Mouse (Mus musculus) midbrain, postnatal 0 days (tissue): Measurements from ENCODE around the gene 4933428G20Rik. TPM values are rescaled to one million over a fixed set of nuclear protein-coding genes. Genes with fewer than 3 reads are reported as not detected.
A peak's percentile ranks its signal among the peaks of the same experiment; 100 is the strongest.

Source experiments
- ATAC-seq: fragments of 200-750 bp; cut with Nextera tagmentation; 2 replicates; pipeline ENCODE4 v1.8.0; 2017; ENCODE audit warnings: moderate number of reproducible peaks, mild to moderate bottlenecking, moderate TSS enrichment, moderate library complexity; ENCODE audit not compliant: low FRiP score
- DNase-seq: peaks from one replicate; pipeline ENCODE4 v3.0.0-alpha.2; 2015; ENCODE audit warnings: low spot score
- H3K27ac ChIP-seq: fragments of 300-500 bp; sonication (generic); 2 replicates; pipeline ENCODE4 v1.5.1; 2014; ENCODE audit warnings: low read depth, mild to moderate bottlenecking, low read length, mixed read lengths
- H3K27me3 ChIP-seq: fragments of 300-500 bp; sonication (generic); 2 replicates; pipeline ENCODE4 v1.6.1; 2014; ENCODE audit warnings: low read length, control low read depth, mixed read lengths; ENCODE audit not compliant: insufficient read depth
- H3K36me3 ChIP-seq: fragments of 300-500 bp; sonication (generic); 2 replicates; pipeline ENCODE4 v1.6.1; 2014; ENCODE audit warnings: low read length, control low read depth, mixed read lengths; ENCODE audit not compliant: insufficient read depth
- H3K4me1 ChIP-seq: fragments of 300-500 bp; sonication (generic); 2 replicates; pipeline ENCODE4 v1.6.1; 2014; ENCODE audit warnings: mild to moderate bottlenecking, control low read depth, antibody characterized with exemption, low read length, mixed read lengths; ENCODE audit not compliant: insufficient read depth
- H3K4me2 ChIP-seq: fragments of 300-500 bp; sonication (generic); 2 replicates; pipeline ENCODE4 v1.6.1; 2014; ENCODE audit warnings: low read depth, mild to moderate bottlenecking, low read length, mixed read lengths; ENCODE audit not compliant: poor library complexity, severe bottlenecking
- H3K4me3 ChIP-seq: fragments of 300-500 bp; sonication (generic); 2 replicates; pipeline ENCODE4 v1.5.1; 2014; ENCODE audit warnings: low read depth, mild to moderate bottlenecking, low read length, moderate library complexity
- H3K9ac ChIP-seq: fragments of 300-500 bp; sonication (generic); replicated peaks from 2 replicates; pipeline ENCODE4 v1.6.1; 2014; ENCODE audit warnings: mild to moderate bottlenecking, low read length, moderate library complexity, mixed read lengths; ENCODE audit not compliant: poor library complexity, severe bottlenecking
- H3K9me3 ChIP-seq: fragments of 300-500 bp; sonication (generic); 2 replicates; pipeline ENCODE4 v1.6.1; 2016; ENCODE audit warnings: low read length, control low read depth
- CTCF ChIP-seq: IDR thresholded peaks from 2 replicates; pipeline ENCODE4 v1.5.1; 2016; ENCODE audit warnings: antibody characterized with exemption, mild to moderate bottlenecking
- WGBS: fragments of 180-500 bp; shearing (Covaris S2); extraction: QIAGEN DNeasy Blood & Tissue Kit; methylation state at CpG from one replicate; pipeline ENCODE4 v1.1.7; 2014; 5-methylcytosine and 5-hydroxymethylcytosine counted together
- polyA plus RNA-seq: library from polyadenylated mRNA; unstranded; fragments of >200 nt; fragmentation: Nextera tagmentation; extraction: Ambion mirVana; gene quantifications from 2 replicates; pipeline ENCODE4 v1.2.1, GENCODE M21; 2015
- total RNA-seq: library from RNA; depleted of rRNA; stranded (reverse); fragments of >200 nt; gene quantifications from 2 replicates; pipeline ENCODE4 v1.2.3, GENCODE M21; 2014

4933428G20Rik gene
- total and polyA plus RNA-seq, 2 experiments from 2014 or later = 0.91 TPM; not detected in 1

GRCm38 (mm10) chr11:97478345-97478744, 21.8 kb downstream of the 4933428G20Rik start:
- 91% methylated on average over 6 of the region's 6 CpGs for WGBS
- Histone ChIP-seq H3K4me2 (no peak overlapping the region), H3K4me3 (no peak overlapping the region), H3K4me1 (no peaks in the 10 kb centered on the region), H3K27me3 (no peaks in the 10 kb centered on the region), H3K9ac (no peak overlapping the region), H3K9me3 (no peaks in the 10 kb centered on the region), H3K27ac (no peak overlapping the region), H3K36me3 (peaks cover 68% of the 10 kb centered on the region)
- no peak for TF ChIP-seq CTCF
- ATAC-seq (no peak), DNase-seq (no peak)

DNA sequence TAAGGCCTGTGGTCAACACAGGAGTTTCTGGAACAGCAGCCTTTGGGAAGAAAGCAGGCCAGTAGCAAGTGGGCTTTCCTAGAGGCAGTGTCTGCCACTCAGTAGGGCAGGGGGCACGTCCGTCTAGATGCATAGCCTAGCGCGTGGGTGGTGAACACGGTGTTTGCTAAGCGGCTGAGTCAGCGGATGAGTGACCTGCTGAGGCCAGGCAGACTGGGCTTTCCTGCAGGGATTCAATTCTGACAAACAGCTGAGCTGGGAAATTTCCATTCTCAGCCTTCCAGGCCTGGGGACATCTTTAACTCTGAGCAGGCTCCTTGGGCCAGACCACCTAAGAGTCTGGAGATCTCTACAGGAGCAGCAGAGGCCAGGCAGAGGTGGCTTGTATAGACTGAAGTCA, 22.7 kb downstream of the 4933428G20Rik start:
- peaks cover 64% of the 10 kb centered on the region for H3K36me3 ChIP-seq
- no peak for TF ChIP-seq CTCF

GRCm38 (mm10) chr11:97476334-97477095, 23.6 kb downstream of the 4933428G20Rik start:
- Histone ChIP-seq H3K4me2 (no peak overlapping the region), H3K36me3 (peaks cover 59% of the 10 kb centered on the region), H3K9ac (no peak overlapping the region), H3K27ac (no peak overlapping the region), H3K4me3 (no peak overlapping the region), H3K4me1 (no peaks in the 10 kb centered on the region), H3K9me3 (no peaks in the 10 kb centered on the region), H3K27me3 (no peaks in the 10 kb centered on the region)
- DNase-seq (peak; percentile 91), ATAC-seq (0 out of 2 replicates have a peak, but pooled peaks have one; percentile 20)
- WGBS = 52% methylated on average over 8 of the region's 8 CpGs
- peak; percentile 94 for TF ChIP-seq CTCF

More for the DNA sequence above, 22.7 kb downstream of the 4933428G20Rik start:
- Histone ChIP-seq H3K9ac (no peak overlapping the region), H3K27ac (no peak overlapping the region), H3K4me2 (no peak overlapping the region), H3K4me1 (no peaks in the 10 kb centered on the region), H3K27me3 (no peaks in the 10 kb centered on the region), H3K4me3 (no peak overlapping the region), H3K9me3 (no peaks in the 10 kb centered on the region)
- WGBS = 80% methylated on average over 7 of the region's 7 CpGs
- ATAC-seq (no peak), DNase-seq (no peak)

- H3K9ac ChIP-seq = no peak overlapping the region
- no peaks in the 10 kb centered on the region for H3K9me3 ChIP-seq
- H3K27ac ChIP-seq = no peak overlapping the region
- DNase-seq (no peak), ATAC-seq (no peak)
- no peak for TF ChIP-seq CTCF
- H3K4me3 ChIP-seq = no peak overlapping the region
- peaks cover 62% of the 10 kb centered on the region for H3K36me3 ChIP-seq
- no peaks in the 10 kb centered on the region for H3K4me1 ChIP-seq
- 76% methylated on average over 6 of the region's 6 CpGs for WGBS
- no peaks in the 10 kb centered on the region for H3K27me3 ChIP-seq
- no peak overlapping the region for H3K4me2 ChIP-seq
These were observed 28.9 kb downstream of the 4933428G20Rik start for GRCm38 (mm10) chr11:97471276-97471675.

- no peak overlapping the region for H3K27ac ChIP-seq
- DNase-seq (no peak), ATAC-seq (no peak)
- WGBS = 89% methylated on average over 7 of the region's 7 CpGs
- no peak overlapping the region for H3K4me2 ChIP-seq
- no peak for TF ChIP-seq CTCF
- peaks cover 61% of the 10 kb centered on the region for H3K36me3 ChIP-seq
- H3K9me3 ChIP-seq = no peaks in the 10 kb centered on the region
- H3K9ac ChIP-seq = 0 out of 2 replicates have a peak overlapping the region, but pooled peaks have one; percentile 8
- no peaks in the 10 kb centered on the region for H3K27me3 ChIP-seq
- no peak overlapping the region for H3K4me3 ChIP-seq
- H3K4me1 ChIP-seq = no peaks in the 10 kb centered on the region
These were observed 30.3 kb downstream of the 4933428G20Rik start for GRCm38 (mm10) chr11:97469828-97470227.

GRCm38 (mm10) chr11:97468639-97469287, 31.4 kb downstream of the 4933428G20Rik start:
- DNase-seq = peak; percentile 92
- no peak overlapping the region for H3K4me3 ChIP-seq
- H3K27me3 ChIP-seq = no peaks in the 10 kb centered on the region
- H3K27ac ChIP-seq = no peak overlapping the region
- peak; percentile 97 for TF ChIP-seq CTCF
- H3K4me1 ChIP-seq = no peaks in the 10 kb centered on the region
- H3K4me2 ChIP-seq = no peak overlapping the region
- H3K36me3 ChIP-seq = peaks cover 64% of the 10 kb centered on the region
- ATAC-seq = no peak
- no peak overlapping the region for H3K9ac ChIP-seq
- no peaks in the 10 kb centered on the region for H3K9me3 ChIP-seq
- 44% methylated on average over 14 of the region's 14 CpGs for WGBS
